Mouse (Mus musculus) R1 (cell line): ENCODE data around the gene Eif4ebp2.
"Not testable (repeated sequence)": the region's sequence is repeated elsewhere in the genome, so short reads cannot be mapped to it uniquely, and the experiment has no call there.

Experiments
- DNase-seq: peaks from one replicate; pipeline ENCODE4 v3.0.0-alpha.2; 2018; ENCODE audit warnings: low read depth, low spot score

Eif4ebp2 gene

GRCm38 (mm10) chr10:61465009-61465408 lies 12.5 kb upstream of the Eif4ebp2 start:
- no peak for DNase-seq

- DNase-seq: peak; percentile 68
Measured at GRCm38 (mm10) chr10:61457182-61457581, 4.7 kb upstream of the Eif4ebp2 start.

GRCm38 (mm10) chr10:61453171-61453570 lies 710 bp upstream of the Eif4ebp2 start:
- DNase-seq: not testable (repeated sequence)

- DNase-seq: peak; percentile 38
Measured at GRCm38 (mm10) chr10:61451931-61452617, 387 bp downstream of the Eif4ebp2 start.

GRCm38 (mm10) chr10:61451463-61451930 lies 964 bp downstream of the Eif4ebp2 start:
- peak; percentile 79 for DNase-seq

DNA sequence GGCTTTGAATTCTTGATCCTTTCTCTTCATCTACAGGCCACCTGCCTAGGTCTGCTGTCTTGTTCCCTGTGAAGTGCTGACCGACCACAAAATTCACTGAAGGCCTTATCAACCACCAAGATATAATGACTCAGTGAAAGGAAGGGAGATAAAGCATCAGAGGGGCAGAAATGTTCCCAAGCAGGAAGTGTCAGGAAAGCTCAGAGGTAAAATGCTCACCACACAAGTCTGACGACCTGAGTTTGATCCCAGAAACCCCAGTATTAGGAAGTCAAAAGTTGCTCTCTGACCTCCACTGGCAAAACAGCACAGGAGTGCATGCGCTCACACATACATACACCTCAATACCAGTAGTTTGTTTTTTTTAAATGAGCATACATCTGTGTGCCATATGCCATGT lies 3.6 kb downstream of the Eif4ebp2 start:
- DNase-seq: no peak

DNA sequence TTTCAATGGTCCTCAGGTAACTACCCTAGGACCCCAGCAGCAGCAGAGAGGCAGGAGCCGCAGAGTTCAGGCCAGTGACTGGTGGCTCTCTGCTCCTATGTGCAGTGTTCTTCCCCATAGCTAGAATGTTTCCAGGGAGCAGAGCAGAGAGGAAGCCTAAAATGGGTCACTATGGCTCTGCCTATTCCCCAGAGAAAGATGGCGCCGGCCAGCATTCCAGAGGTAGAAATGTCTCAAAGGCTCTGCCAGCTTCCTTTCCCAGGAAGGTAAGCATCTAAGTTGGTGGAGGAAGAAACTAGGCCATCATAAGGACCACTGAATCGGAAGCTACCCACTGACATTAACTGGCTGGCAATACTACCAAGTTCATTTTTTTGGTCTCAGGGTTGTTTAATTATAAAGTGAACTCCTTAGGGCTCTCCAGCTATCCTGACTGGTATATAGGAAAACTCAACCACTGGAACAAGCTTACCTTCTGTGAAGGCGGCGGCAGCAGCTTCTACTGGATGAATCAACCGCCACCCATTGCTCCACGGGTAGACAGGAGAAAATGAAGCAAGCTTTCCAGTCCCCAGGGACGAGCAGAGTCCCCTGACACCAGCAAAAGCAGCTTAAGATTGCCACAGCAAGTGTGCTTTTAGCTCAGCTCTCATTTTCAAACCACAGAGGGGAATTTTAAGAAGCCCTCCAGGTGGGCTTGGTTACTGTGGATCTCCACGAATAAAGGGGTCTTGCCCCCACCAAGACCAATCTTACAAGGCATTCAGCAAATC lies 4.7 kb downstream of the Eif4ebp2 start:
- DNase-seq: no peak

DNA sequence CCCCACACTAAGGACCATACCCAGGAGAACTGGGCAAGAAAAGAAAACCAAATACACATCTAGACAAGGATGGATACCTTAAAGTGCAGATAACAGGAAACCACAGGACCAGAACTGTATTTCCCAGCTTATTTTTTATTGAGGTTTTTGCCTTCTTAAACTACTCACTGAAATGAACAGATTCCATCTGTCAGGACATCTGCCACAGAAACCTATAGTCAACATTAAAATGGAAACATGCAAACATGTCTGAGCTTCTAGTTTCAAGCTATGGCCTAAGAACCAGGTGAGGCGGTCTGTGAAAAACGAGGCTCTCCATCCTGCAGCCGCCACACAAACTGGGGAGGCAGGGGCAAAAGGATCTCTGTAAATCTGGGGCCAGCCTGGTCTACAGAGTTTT lies 7.4 kb downstream of the Eif4ebp2 start:
- DNase-seq: no peak

- no peak for DNase-seq
Measured at GRCm38 (mm10) chr10:61443876-61444275, 8.6 kb downstream of the Eif4ebp2 start.

GRCm38 (mm10) chr10:61443456-61443855 lies 9.0 kb downstream of the Eif4ebp2 start:
- DNase-seq: no peak

- peak; percentile 54 for DNase-seq
Measured at GRCm38 (mm10) chr10:61440202-61440800, 12.2 kb downstream of the Eif4ebp2 start.

DNA sequence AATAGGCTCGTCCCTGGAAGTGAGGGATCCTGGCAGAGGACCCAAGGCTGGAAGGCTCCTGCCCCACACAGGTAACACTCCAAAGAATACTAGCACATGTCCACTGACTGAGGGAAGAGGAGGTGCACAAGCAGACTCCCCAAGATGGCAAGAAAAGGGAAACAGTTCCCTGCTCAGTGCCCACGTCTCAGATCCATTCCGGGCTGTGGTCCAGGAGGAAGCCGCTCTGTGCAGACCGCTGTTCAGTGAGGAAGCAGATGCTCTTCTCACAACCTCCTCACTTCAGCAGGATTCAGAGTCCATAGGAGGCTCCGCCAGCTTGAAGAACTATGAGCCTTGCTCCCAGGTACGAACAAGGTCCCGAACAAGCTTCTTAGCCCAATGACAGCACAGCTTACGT lies 21.1 kb downstream of the Eif4ebp2 start:
- DNase-seq: no peak

DNA sequence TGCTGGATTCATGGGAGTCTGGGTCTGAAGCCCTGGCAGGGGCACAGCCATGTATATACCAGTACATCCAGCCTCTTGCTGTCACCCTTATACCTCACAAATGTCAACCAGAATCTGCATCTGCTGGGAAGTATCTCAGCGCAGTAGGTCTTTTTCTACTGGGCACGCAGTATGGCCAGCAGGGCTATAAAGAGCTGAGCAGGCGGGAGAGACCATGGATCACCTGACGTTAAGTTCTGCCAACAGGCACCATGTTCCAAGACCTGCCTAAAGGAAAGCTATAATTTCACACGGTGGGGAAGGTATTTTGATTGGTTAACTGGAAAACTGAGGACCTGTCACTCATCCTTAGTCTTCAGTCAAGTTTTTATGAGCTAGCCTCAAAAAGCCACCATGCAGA lies 23.4 kb downstream of the Eif4ebp2 start:
- DNase-seq: no peak

DNA sequence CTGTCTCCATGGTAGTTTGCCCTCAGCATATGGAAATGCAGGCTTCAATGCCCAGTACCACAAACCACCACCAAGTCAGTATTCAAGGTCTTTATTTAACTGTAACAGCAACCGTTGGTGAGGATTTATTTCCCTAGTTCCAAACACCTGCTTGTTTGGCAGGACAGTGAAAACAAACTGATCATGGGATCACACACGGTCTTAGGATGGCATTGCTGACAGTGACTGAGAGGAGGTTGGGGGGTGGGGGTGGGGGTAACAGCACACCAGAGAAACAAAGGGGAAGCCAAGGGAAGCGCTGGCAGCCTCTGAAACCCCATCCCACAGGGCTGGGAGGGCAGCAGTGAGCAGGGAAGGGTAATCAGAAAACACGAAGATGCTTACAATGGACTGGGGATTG lies 24.0 kb downstream of the Eif4ebp2 start:
- no peak for DNase-seq

- no peak for DNase-seq
Measured at GRCm38 (mm10) chr10:61427951-61428350, 24.5 kb downstream of the Eif4ebp2 start.

DNA sequence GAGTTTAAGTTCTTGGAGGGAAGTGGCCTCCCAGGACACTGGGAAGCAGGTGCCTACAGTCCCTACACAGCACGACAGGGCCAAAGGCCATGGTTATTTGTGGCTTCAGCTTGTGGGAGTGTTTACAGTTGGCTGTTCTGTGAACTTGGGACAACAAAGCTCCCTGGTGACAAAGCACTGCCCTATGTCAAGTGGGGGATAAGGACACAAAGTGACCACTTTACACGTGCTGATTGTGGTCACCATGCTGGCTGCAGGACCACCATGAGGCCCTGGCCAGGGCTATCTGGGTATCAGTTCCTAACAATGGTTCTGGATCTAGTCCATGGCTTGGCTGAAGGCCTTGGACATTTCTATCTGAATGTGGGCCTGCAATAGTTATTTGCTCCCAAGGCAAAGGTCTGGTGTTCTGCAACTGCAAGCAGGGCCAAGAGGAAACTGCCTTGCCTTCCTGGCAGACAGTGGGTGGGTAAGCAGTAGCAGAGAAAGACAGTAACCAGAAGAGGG lies 26.2 kb downstream of the Eif4ebp2 start:
- DNase-seq: no peak

DNA sequence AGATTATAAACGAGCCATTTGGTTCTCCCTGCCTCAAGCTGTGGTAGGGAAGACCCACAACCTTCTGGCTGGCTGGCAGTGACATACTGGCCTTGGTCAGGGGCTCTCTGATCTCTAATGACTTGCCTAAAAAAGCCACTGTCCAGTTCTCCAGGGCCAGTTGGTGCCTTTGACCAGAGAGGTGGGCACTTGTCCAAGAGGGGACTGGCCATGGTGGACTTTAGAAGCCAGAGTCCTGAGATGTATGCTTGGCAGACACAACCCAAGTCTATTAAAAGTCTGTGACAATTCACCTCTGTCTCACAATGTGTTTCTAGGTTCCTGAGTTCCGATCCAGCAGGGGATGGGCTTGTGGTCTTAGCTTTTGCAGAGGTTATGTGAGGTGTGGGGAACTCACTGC lies 27.4 kb downstream of the Eif4ebp2 start:
- DNase-seq: no peak

DNA sequence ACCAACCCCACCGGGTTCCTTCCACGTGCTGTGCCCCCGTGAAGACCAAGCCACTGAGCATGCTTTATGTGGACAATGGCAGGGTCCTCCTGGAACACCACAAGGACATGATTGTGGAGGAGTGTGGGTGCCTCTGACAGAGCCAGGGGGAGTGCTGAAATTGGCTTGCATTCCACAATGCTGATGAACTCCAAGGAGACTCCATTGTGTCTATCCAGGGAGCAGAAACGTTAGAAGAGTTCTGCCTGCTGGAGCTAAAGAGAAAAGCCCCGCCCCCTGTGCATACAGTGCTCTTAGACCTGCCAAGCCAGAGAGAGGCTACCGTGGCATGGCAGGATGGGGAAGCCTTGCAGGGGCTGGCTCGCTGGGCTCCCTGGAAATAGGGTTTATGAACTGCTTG lies 28.0 kb downstream of the Eif4ebp2 start:
- DNase-seq: peak; percentile 81

GRCm38 (mm10) chr10:61423289-61423688 lies 29.2 kb downstream of the Eif4ebp2 start:
- DNase-seq: peak; percentile 83

DNA sequence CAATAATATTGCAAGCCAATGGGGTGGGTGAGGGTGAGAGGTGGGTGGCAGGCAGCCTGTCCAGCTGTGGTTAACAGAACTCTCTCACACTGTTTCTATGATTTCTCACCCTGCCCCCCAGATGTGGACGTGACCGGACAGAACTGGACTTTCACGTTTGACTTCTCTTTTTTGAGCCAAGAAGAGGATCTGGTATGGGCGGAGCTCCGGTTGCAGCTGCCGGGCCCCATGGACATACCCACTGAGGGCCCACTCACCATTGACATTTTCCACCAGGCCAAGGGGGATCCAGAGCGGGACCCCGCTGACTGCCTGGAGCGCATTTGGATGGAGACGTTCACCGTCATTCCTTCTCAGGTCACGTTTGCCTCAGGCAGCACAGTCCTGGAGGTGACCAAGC lies 29.6 kb downstream of the Eif4ebp2 start:
- DNase-seq: no peak

DNA sequence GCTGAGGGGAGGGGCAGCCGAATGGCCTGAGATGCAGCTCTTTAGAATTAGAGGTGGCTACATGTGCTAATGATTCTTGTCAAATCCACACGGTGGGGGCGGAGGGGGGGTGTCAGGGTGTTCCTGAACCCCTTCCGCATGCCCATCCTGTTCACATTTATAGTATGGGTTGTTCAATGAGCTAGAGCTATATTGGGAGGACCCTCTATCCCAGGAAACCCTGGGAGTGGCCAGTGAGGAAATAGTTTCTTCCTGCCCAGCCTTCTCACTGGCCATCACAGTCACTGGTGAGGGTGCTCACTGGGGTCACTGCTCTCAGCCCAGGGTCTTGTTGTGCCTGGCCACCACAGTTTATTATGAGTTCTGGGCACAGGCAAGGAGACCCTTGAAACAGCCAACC lies 32.5 kb downstream of the Eif4ebp2 start:
- DNase-seq: no peak

DNA sequence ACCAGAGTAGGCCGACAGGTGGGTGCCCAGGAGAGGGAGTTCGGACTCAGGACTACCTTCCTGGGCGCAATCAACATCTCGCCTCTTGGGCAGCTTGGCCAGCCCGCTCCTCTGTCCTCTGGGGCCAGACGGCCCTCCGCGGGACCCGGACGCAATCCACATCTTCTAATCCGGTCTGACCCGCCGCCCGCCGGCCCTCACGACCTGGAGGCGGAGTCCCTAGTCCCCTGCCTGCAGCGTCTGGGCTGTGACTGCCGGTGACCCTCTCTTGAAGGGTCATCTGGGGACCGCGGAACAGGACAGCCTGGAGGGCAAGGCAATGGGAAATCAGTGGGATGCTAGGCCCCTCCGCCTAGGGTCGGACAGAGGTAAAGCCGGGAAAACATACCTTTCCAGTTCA lies 33.3 kb downstream of the Eif4ebp2 start:
- no peak for DNase-seq
